Mouse (Mus musculus): Measurements from ENCODE around the gene Plcb1. TPM values are rescaled to one million over a fixed set of nuclear protein-coding genes. Genes with fewer than 3 reads are reported as not detected.

Plcb1 gene
- total RNA-seq, 2 experiments from 2014 or later, result 152 to 156 TPM

DNA sequence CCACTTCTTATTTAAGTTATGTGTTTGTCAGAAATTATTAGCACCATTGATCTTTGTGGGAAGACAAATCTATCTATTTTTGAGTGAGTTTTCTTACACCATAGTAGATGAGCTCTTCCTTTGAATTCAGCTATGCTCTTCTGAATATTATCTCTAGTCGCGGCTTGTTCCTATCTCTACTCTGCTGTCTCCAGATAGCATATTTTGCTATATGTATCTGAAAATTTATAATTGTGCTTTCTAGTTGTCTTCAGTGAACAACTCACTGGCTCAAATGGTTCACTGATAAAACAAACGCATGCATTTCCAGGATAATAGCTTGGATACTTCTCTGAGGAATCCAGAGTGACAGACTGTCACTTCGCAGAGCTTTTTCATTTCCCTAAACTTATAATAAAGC lies 375.8 kb downstream of the Plcb1 start:
- Histone ChIP-seq H3K4me3 (no peak overlapping the region), H3K27ac (no peak overlapping the region)
- TF ChIP-seq CTCF (conservative IDR thresholded peaks at IDR 0.05), result no peak
- DNase-seq (ENCODE audit: low spot score in 2 of 2), result no peak

DNA sequence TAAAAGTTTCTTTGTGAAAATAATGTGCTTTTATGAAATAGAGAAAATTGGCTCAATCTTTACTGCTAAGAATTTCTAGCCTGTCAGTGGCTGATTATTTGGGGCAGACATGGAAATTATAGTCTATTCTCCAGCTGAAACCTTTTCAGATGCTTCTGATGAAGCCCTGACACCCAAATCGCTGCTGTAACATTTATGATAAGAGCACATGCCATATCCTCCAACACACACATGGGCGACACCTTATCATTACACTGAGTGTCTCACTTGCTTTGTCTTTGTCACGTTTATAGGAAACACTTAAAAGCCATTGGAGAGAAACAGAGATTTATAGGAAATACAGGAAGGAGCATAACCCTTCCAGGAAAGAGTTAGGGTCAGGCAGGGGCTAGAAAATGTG lies 379.6 kb downstream of the Plcb1 start:
- Histone ChIP-seq H3K4me3 (no peak overlapping the region), H3K27ac (no peak overlapping the region)
- no peak for DNase-seq (ENCODE audit: low spot score in 2 of 2)
- no peak for TF ChIP-seq CTCF (conservative IDR thresholded peaks at IDR 0.05)

DNA sequence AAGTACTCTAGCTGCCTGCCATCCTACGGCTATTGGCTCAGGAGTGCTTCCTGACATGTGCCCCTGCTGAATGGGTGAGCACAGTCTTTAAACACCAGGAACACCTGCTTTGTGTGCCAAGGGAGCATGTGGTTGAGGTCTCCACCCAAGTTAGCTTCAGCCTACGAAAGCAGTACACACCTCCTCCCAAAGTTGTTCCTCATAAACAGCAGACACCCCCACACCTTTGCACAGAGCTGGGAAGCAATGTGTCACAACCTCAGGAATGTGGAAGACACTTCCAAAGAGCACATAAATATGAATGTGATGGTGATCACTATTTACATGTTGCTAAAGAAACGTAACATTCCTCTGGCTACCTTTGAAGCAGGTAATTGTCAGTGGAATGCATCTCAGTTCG lies 389.7 kb downstream of the Plcb1 start:
- DNase-seq (ENCODE audit: low spot score in 2 of 2), result no peak
- TF ChIP-seq CTCF (conservative IDR thresholded peaks at IDR 0.05), result no peak

DNA sequence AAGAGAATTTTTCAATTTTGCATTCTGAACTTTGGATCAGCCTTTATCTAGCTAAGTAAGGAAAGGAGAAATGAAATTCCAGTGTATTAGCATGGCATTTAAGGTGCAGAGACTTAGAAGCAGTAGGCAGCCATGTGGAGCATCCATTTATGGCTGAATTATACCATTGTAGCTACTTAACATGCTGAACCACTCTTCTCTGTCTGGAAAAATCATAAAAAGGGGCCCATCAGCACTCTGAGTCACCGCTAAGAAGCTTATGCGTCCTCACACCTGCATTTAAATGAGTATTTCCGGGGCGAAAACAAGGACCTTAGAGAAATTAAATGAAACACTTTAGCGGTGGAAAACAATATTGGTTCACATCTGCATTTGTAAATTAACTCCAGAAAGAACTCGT lies 401.8 kb downstream of the Plcb1 start:
- no peak overlapping the region for H3K27ac ChIP-seq
- no peak overlapping the region for H3K4me3 ChIP-seq
- TF ChIP-seq CTCF (conservative IDR thresholded peaks at IDR 0.05), result no peak
- DNase-seq (ENCODE audit: low spot score in 2 of 2), result no peak

More for the DNA sequence above, 389.7 kb downstream of the Plcb1 start:
- no peak overlapping the region for H3K4me3 ChIP-seq
- no peak overlapping the region for H3K27ac ChIP-seq

DNA sequence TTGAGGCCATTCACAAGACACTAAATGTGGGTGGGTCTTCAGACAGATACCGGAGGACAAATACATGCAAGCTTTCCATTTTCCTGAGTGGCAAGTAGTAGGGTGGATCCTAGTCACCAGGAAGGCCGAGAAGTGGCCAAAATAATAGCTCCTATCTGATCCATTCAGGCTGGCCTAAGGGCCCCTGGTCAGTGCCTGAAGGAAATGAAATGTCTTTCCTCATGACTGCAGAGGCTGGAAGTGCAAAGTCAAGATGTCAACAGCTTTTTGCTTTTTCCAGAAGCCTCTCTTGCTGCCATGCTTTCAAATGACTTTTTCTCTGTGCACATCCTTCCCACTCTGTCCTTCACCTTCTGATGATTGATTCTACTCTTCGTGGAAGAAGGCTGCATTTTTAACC lies 415.0 kb downstream of the Plcb1 start:
- DNase-seq (ENCODE audit: low spot score in 2 of 2), result no peak
- Histone ChIP-seq H3K27ac (no peak overlapping the region), H3K4me3 (no peak overlapping the region)
- TF ChIP-seq CTCF (conservative IDR thresholded peaks at IDR 0.05), result no peak

DNA sequence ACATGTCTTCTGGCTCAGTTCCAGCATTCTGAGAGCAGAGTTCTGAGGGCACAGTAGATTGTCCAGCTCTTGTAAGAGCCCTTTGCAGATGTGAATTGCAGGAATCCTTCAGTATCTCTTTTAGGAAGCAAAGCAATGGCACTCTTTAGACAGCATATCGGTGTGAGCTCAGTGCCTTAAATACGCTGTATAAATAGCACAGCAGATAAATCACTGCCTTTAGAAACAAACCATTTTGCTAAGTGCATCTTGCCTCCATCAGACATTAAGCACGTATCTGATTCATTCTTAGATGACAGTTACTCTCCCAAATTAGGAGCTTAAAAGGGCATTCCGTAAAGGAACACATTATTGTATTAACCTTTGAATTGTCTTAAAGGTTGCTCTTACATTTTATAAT lies 416.5 kb downstream of the Plcb1 start:
- no peak for TF ChIP-seq CTCF (conservative IDR thresholded peaks at IDR 0.05)
- Histone ChIP-seq H3K27ac (peak overlapping the region; percentile 36; the same call in 1 of the 2 replicates), H3K4me3 (no peak overlapping the region)
- no peak for DNase-seq (ENCODE audit: low spot score in 2 of 2)

DNA sequence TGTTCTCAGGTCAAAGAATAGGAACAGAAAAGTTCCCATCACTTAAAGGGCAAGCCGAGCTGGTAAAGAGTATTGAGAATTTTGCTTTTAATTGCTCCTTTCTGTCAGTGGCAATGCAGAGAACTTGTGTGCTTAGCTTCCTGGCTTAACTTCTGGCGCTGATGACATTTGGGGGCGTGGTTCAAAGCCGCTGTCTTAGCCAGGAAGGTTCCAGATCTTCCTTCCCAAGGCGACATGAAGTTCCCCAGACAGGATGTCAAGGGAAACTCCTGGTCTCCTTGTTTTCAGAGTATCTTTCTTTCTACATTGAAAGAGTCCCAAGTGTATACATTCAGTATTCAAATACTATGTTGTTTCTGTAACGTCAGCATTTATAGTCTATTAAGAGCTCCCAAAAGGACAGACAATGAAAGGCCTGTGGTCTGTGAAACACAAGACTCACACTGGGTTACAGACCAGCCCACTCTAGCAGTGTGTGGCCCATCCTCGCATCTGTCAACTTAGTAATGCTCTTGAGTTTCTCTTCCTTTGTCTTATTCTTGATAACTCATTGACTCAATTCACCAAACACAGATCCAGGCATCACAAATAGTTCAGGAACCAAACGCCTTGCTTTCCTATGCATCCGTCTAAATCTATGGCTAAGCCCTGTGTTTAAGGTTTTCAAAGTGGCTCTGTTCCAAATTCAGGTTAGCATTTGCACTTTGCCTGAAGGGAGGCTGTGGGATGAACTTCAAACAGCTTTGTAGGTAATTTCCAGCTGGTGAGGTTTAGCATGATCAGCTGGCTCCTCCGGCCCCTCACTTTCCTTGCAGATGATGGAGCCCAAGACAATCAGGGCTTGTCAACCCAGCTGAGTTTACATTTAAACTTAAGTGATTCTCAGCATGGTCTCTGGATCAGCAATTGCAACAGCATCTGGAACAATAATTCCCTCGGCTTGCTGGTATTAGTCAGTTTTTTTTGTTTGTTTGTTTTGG lies 418.6 kb downstream of the Plcb1 start:
- DNase-seq (ENCODE audit: low spot score in 2 of 2), result no peak
- Histone ChIP-seq H3K4me3 (no peak overlapping the region), H3K27ac (no peak overlapping the region)
- no peak for TF ChIP-seq CTCF (conservative IDR thresholded peaks at IDR 0.05)

DNA sequence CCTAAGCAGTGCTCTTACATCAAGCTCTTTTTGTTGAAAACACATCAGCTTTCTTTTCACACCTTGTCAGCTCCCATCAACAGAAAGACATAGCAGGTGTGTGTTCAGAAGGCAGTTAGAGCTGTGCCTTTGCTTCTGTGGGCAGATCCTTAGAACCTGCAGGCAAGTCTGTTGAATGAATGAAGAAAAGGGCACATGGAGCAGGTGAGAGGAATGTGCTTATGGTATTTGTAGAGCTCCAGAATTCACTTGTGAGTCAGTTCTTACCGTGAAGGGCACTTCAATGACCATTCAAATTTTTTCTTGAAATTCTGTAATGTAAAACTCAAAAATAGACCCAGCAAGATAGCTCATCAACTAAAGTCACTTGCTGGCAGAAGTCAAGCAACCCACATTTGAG lies 423.0 kb downstream of the Plcb1 start:
- H3K4me3 ChIP-seq, result no peak overlapping the region
- TF ChIP-seq CTCF (conservative IDR thresholded peaks at IDR 0.05), result no peak
- no peak overlapping the region for H3K27ac ChIP-seq
- no peak for DNase-seq (ENCODE audit: low spot score in 2 of 2)

DNA sequence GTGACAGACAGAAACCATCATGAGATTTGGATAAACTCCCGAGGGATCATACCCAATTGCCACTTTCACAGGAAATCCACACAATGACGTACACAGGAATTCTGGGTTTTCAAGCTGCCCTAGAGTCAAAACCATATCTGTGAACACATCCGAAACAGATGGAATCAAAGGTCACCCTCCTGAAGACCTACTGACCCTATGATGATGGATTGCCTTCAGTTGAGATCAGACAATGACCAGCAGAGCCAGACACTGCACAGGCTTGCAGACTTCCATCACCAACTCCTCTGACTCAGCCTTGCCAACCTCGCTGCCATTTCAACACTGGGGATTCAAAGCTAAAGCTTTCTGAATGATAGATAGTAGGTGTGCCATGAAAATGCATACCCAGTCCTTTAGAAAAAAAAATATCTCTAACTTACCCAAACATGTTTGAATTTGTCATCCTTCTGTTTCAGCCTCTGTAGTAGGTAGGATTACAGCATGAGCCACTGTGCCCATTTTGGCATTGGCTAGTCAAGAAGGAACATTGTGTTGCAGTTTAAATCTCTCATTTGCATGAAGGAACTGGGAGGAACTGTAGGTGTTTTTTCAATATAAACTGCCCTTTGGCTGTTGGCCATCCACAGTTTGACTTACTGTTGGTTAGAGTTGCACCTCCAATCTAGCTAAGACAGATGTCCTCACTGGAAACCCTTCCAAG lies 429.0 kb downstream of the Plcb1 start:
- no peak for DNase-seq (ENCODE audit: low spot score in 2 of 2)
- Histone ChIP-seq H3K27ac (no peak overlapping the region), H3K4me3 (no peak overlapping the region)
- no peak for TF ChIP-seq CTCF (conservative IDR thresholded peaks at IDR 0.05)

DNA sequence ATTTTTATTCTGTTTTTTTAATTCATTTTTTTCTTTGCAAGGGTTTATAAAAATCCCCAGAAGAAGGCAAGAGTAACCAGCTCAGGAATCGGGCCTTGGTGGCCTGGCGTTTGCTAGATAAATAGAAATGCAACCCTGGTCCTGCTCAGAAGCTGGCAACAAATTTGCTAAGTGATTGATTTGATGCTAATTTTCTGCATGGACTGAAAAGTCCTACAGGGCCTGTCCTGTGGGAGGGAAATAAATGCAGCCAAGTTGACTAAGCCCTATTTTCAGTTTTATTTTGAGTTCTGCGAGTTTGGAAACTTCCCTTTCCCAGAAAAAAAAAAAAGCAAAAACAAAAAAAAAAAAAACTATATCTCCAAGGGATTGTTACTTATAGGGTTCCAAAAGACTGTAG lies 433.5 kb downstream of the Plcb1 start:
- DNase-seq (ENCODE audit: low spot score in 2 of 2), result peak in 1 of 2 experiments; percentile 25
- H3K4me3 ChIP-seq, result no peak overlapping the region
- TF ChIP-seq CTCF (conservative IDR thresholded peaks at IDR 0.05), result no peak
- peak overlapping the region; percentile 67 for H3K27ac ChIP-seq

DNA sequence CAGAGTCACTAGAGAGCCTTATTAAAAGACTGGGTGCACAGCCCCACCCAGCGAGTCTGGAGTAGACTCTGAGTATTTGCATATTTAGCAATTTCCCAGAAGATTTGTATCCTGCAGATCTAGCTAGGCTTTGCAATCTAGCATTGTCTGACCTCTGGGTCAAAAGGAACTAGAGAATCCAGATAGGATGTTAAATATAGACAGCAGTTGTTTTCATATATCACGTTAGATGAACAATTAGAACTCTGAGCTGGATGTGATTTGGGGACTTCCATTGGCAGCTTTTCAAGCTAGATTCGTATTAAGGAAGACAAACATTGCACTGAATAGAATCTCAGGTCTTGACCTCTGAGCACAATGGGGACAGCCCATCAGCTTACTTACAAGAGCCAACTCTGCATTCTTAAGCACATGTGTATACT lies 439.7 kb downstream of the Plcb1 start:
- H3K27ac ChIP-seq, result peak overlapping the region; percentile 0; the same call in 1 of the 2 replicates
- H3K4me3 ChIP-seq, result no peak overlapping the region
- TF ChIP-seq CTCF (conservative IDR thresholded peaks at IDR 0.05), result no peak
- no peak for DNase-seq (ENCODE audit: low spot score in 2 of 2)

DNA sequence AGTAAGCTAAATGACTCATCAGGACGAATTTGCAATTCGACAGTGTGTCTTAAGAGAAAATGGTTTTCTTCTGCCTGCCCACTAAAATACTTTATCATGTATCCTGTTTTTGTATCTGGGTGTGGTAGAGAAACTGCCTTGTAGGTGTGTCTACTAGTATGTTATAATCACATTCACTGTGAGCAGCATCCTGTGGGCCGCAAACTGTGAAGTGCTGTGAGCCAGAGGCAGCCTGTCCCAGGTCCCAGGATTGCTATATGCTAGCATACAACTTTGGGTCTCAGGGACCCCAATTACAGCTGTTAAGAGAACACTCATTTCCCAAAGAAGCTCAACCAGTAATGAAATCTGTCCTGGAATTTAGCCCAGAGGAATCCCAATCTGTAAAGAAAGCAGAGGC lies 444.4 kb downstream of the Plcb1 start:
- TF ChIP-seq CTCF (conservative IDR thresholded peaks at IDR 0.05), result no peak
- no peak overlapping the region for H3K4me3 ChIP-seq
- DNase-seq (ENCODE audit: low spot score in 2 of 2), result no peak
- H3K27ac ChIP-seq, result no peak overlapping the region

DNA sequence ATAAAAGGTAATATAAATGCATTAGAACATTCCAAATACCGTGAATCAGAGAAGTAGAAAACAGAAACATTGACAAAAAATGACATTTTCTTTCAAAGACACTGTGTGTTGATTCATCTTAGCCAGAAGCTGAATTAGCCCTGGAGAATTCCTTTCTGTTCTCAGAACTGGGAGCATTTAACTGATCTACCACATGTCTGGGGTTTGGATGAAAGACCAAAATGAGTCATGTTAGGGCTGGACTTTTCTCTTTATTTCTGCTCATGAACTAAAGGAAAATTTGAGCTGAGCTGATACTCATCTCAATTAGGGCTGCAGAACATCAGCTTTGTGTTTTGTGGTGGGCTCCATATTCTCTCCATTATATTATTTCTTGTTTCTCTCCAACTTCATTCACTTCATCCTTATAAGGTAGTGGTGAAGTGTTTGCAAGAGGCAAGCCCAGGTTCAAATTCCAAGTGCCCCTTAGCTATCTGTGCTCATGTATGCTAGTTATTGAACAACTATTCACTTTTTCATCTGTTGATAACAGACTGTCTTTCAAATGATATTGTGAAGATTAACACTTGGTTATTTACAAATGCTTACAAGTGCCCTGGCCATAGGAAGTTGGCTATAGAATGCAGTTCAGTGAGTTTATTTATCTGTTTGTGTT lies 456.9 kb downstream of the Plcb1 start:
- no peak overlapping the region for H3K27ac ChIP-seq
- no peak for DNase-seq (ENCODE audit: low spot score in 2 of 2)
- H3K4me3 ChIP-seq, result no peak overlapping the region
- no peak for TF ChIP-seq CTCF (conservative IDR thresholded peaks at IDR 0.05)

Data from layer of hippocampus, adult 2 months (tissue).